Mouse (Mus musculus): ENCODE measurements at regions not wholly inside any gene's neighbourhood (a gene's known extent, or its start where the extent isn't known, plus 50 kb on each side); places are given as distances from the start of the nearest gene placed in this dataset.

DNA sequence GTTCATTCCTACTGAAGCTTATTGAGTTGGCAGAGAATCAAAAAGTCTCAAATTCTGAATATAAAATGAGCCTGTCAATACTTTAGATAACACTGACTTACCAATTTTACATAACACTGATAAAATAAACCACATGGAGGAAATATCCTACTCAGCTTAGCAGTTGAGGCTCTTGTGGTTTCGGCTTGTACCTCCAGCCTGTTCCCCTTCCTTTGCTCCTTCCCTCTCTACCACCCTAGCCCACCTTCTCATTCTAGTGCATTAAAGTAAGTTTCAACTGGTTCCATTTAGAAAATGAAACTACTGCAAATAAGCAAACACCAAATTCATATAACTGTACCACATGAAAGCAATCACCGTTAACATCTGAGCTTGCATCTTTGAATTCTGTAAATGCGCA, 53.2 kb upstream of the Zfp827 start:
- TF ChIP-seq POLR2A (IDR thresholded peaks at IDR 0.05; ENCODE audit: low read depth, low read length) (no peak), CTCF (conservative IDR thresholded peaks at IDR 0.05; ENCODE audit: insufficient read depth, insufficient read length, low read depth, low read length) (no peak)

Data from kidney, adult 2 months (tissue).